9 mouse cellular contexts compared by ENCODE assay signal in the genomic region with DNA sequence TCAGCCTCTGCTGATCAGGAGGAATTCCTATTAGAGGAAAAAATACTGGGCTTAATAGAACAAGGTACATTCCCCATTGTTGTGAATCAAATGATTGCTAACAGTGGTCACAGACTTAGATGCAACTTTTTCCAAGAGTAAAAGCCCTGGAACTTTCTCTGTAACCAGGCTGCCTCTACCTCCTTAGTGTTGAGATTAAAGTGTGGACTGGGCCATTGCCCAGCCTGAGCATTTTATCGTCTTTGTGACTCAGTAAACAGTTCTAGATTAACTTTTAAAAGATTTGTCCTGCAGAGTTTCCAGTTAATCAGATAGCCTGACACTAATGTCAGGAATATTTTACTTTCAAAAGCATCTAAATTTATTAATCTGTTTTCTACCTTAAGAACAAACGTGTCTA. TPM values are rescaled to one million over a fixed set of nuclear protein-coding genes. Genes with fewer than 3 reads are reported as not detected.
DNase-seq lines count a peak whose midpoint lies in the region; ATAC-seq and TF ChIP-seq lines count a peak whose summit lies in the region.
"Had no signal": no experiment of that assay in that cellular context is flagged by ENCODE, and none has a peak within 500 bp of the region (broad histone marks: within the 10 kb centered on the region; RNA-seq: fewer than 3 reads in every experiment).

No protein-coding gene starts in this region.

- no peak for TF ChIP-seq POLR2A in cerebellum, adult 2 months (IDR thresholded peaks at IDR 0.05; ENCODE audit: borderline replicate concordance, insufficient read depth, low read length)
- TF ChIP-seq POLR2A in limb, embryonic 14.5 days (IDR thresholded peaks at IDR 0.05; ENCODE audit: borderline replicate concordance, extremely low read depth, insufficient read depth, insufficient read length) = no peak

- DNase-seq in cerebellum, adult 2 months = no peak
- DNase-seq in cerebellum, postnatal 36 days = no peak
- no peak for DNase-seq in limb, embryonic 14.5 days (ENCODE audit: low spot score)
- no peak for DNase-seq in urinary bladder, adult 18-20 months (ENCODE audit: low spot score in 2 of 2)
- no peak for DNase-seq in gastrocnemius, postnatal 4 days (ENCODE audit: low spot score in 2 of 2)
- DNase-seq: layer of hippocampus, adult 9-11 months had no signal

- H3K4me1 ChIP-seq in cerebellum, adult 2 months (ENCODE audit: control insufficient read depth, insufficient read depth, low read length) = no peaks in the 10 kb centered on the region
- H3K4me1 ChIP-seq in megakaryocyte, embryonic 14.5 days = peaks cover 22% of the 10 kb centered on the region
- peaks cover 10% of the 10 kb centered on the region for H3K4me1 ChIP-seq in limb, embryonic 14.5 days (ENCODE audit: control insufficient read depth, insufficient read depth, low read length)
- peaks cover 5% of the 10 kb centered on the region for H3K4me1 ChIP-seq in stomach, embryonic 16.5 days (ENCODE audit: control insufficient read depth, insufficient read depth, low read length)

- H3K4me3 ChIP-seq in cerebellum, adult 2 months (replicated peaks; ENCODE audit: insufficient read depth, low read depth, low read length) = peak overlapping the region; percentile 81
- peak overlapping the region; percentile 97 for H3K4me3 ChIP-seq in megakaryocyte, embryonic 14.5 days (replicated peaks)
- peak overlapping the region; percentile 81 for H3K4me3 ChIP-seq in limb, embryonic 14.5 days (replicated peaks; ENCODE audit: low read length)
- H3K4me3 ChIP-seq in stomach, embryonic 16.5 days (replicated peaks; ENCODE audit: low read length) = peak overlapping the region; percentile 87

- peak overlapping the region; percentile 60 for H3K4me2 ChIP-seq in limb, embryonic 14.5 days (replicated peaks; ENCODE audit: low read depth, low read length, severe bottlenecking)
- H3K4me2 ChIP-seq in stomach, embryonic 16.5 days (ENCODE audit: low read depth, low read length) = peak overlapping the region; percentile 69

- H3K27ac ChIP-seq in cerebellum, adult 2 months (ENCODE audit: insufficient read depth, low read length) = no peak overlapping the region
- peak overlapping the region; percentile 81; the same call in 1 of the 2 replicates for H3K27ac ChIP-seq in limb, embryonic 14.5 days (replicated peaks; ENCODE audit: low read depth, low read length)
- no peak overlapping the region; the same call in 1 of the 2 replicates for H3K27ac ChIP-seq in stomach, embryonic 16.5 days (ENCODE audit: low read length)

- TF ChIP-seq CTCF in cerebellum, adult 2 months (IDR thresholded peaks at IDR 0.05; ENCODE audit: borderline replicate concordance, insufficient read depth, low read depth, low read length) = no peak

- no peak for ATAC-seq in megakaryocyte, adult 5-6 weeks (ENCODE audit: poor library complexity, severe bottlenecking)
- no peak for ATAC-seq in limb, embryonic 14.5 days (ENCODE audit: low FRiP score, low read depth)
- ATAC-seq in stomach, embryonic 16.5 days (ENCODE audit: insufficient read depth, low FRiP score) = no peak

- WGBS in cerebellum, adult 2 months = 24% methylated on average over 2 of the region's 2 CpGs
- 20% methylated on average over 2 of the region's 2 CpGs for WGBS in limb, embryonic 14.5 days
- 8% methylated on average over 2 of the region's 2 CpGs for WGBS in stomach, embryonic 16.5 days

- no peaks in the 10 kb centered on the region for H3K27me3 ChIP-seq in cerebellum, adult 2 months (ENCODE audit: control insufficient read depth, insufficient read depth, low read length)
- no peaks in the 10 kb centered on the region for H3K27me3 ChIP-seq in megakaryocyte, embryonic 14.5 days (replicated peaks)
- H3K27me3 ChIP-seq in limb, embryonic 14.5 days (ENCODE audit: control insufficient read depth, insufficient read depth, low read length) = no peaks in the 10 kb centered on the region
- H3K27me3 ChIP-seq in stomach, embryonic 16.5 days (ENCODE audit: control insufficient read depth, insufficient read depth, low read length) = no peaks in the 10 kb centered on the region

- peak overlapping the region; percentile 94 for H3K9ac ChIP-seq in limb, embryonic 14.5 days (ENCODE audit: low read depth, low read length, severe bottlenecking)
- H3K9ac ChIP-seq in stomach, embryonic 16.5 days (ENCODE audit: low read length) = peak overlapping the region; percentile 97

- peaks cover 40% of the 10 kb centered on the region for H3K36me3 ChIP-seq in megakaryocyte, embryonic 14.5 days (replicated peaks; ENCODE audit: low read length)
- H3K36me3 ChIP-seq in limb, embryonic 14.5 days (ENCODE audit: control insufficient read depth, insufficient read depth, low read length) = peaks cover 39% of the 10 kb centered on the region
- H3K36me3 ChIP-seq in stomach, embryonic 16.5 days (ENCODE audit: control insufficient read depth, insufficient read depth, low read length) = peaks cover 22% of the 10 kb centered on the region

- H3K9me3 ChIP-seq in megakaryocyte, embryonic 14.5 days = no peaks in the 10 kb centered on the region
- H3K9me3 ChIP-seq in limb, embryonic 14.5 days (ENCODE audit: control insufficient read depth, low read length) = no peaks in the 10 kb centered on the region
- H3K9me3 ChIP-seq in stomach, embryonic 16.5 days (replicated peaks; ENCODE audit: control insufficient read depth, low read length) = no peaks in the 10 kb centered on the region

RNA-seq across cellular contexts. Expression of gene Clhc1, which starts 1.0 kb away (rescaled TPM):
- polyA plus RNA-seq in cerebellum, adult 2 months (2012; rRNA removed) = 0.07 and 0.25 TPM in 2 replicates
- polyA plus RNA-seq in megakaryocyte, embryonic 14.5 days (2012; ENCODE audit: insufficient read depth, low replicate concordance) = not detected in 2 replicates
- 0.41 and 0.49 TPM in 2 replicates for total RNA-seq in megakaryocyte, adult 5-6 weeks (2015)
- 0.04 TPM in 1 of 2 replicates, not detected in the other for total RNA-seq in megakaryocyte, adult 5-6 weeks (2017)
- 0.08 and 0.25 TPM in 2 replicates for polyA plus RNA-seq in limb, embryonic 14.5 days (2012; rRNA removed)
- 0.22 TPM in 1 of 2 replicates, not detected in the other for polyA plus RNA-seq in limb, embryonic 14.5 days (2014; fragmentation: Nextera tagmentation; extraction: Ambion mirVana)
- polyA plus RNA-seq in stomach, embryonic 16.5 days (2015; fragmentation: Nextera tagmentation; extraction: Ambion mirVana) = 0.14 and 0.28 TPM in 2 replicates
- under 1 TPM; 0.17 to 0.26 TPM for total RNA-seq in gastrocnemius, postnatal 4 days (2021)

RNA-seq across cellular contexts. Expression of gene Rps27a, which starts 1.1 kb away (rescaled TPM):
- 491 and 545 TPM in 2 replicates for polyA plus RNA-seq in cerebellum, adult 2 months (2012; rRNA removed)
- 9.5 and 110 TPM in 2 replicates for polyA plus RNA-seq in megakaryocyte, embryonic 14.5 days (2012; ENCODE audit: insufficient read depth, low replicate concordance)
- total RNA-seq in megakaryocyte, adult 5-6 weeks (2015) = 1,480 and 1,646 TPM in 2 replicates
- 732 and 809 TPM in 2 replicates for total RNA-seq in megakaryocyte, adult 5-6 weeks (2017)
- polyA plus RNA-seq in limb, embryonic 14.5 days (2012; rRNA removed) = 1,052 and 1,847 TPM in 2 replicates
- polyA plus RNA-seq in limb, embryonic 14.5 days (2014; fragmentation: Nextera tagmentation; extraction: Ambion mirVana) = 1,449 and 1,511 TPM in 2 replicates
- 776 and 999 TPM in 2 replicates for polyA plus RNA-seq in stomach, embryonic 16.5 days (2015; fragmentation: Nextera tagmentation; extraction: Ambion mirVana)
- 1,000 to 10,000 TPM; 1,011 to 1,106 TPM for total RNA-seq in gastrocnemius, postnatal 4 days (2021)

RNA-seq across cellular contexts. Expression of gene Mtif2, which starts 20.6 kb away (rescaled TPM):
- polyA plus RNA-seq in cerebellum, adult 2 months (2012; rRNA removed) = 24.5 and 28.2 TPM in 2 replicates
- 2.6 TPM in 1 of 2 replicates, not detected in the other for polyA plus RNA-seq in megakaryocyte, embryonic 14.5 days (2012; ENCODE audit: insufficient read depth, low replicate concordance)
- total RNA-seq in megakaryocyte, adult 5-6 weeks (2015) = 11.4 and 14.3 TPM in 2 replicates
- 35.4 and 35.9 TPM in 2 replicates for total RNA-seq in megakaryocyte, adult 5-6 weeks (2017)
- 21.1 and 26.5 TPM in 2 replicates for polyA plus RNA-seq in limb, embryonic 14.5 days (2012; rRNA removed)
- polyA plus RNA-seq in limb, embryonic 14.5 days (2014; fragmentation: Nextera tagmentation; extraction: Ambion mirVana) = 31.2 and 34.9 TPM in 2 replicates
- polyA plus RNA-seq in stomach, embryonic 16.5 days (2015; fragmentation: Nextera tagmentation; extraction: Ambion mirVana) = 35.7 and 41.5 TPM in 2 replicates
- 10 to 100 TPM; 23.8 to 30.8 TPM for total RNA-seq in gastrocnemius, postnatal 4 days (2021)

RNA-seq across cellular contexts. Expression of gene Prorsd1, which starts 31.9 kb away (rescaled TPM):
- 6.2 and 6.3 TPM in 2 replicates for polyA plus RNA-seq in cerebellum, adult 2 months (2012; rRNA removed)
- 7.7 TPM in 1 of 2 replicates, not detected in the other for polyA plus RNA-seq in megakaryocyte, embryonic 14.5 days (2012; ENCODE audit: insufficient read depth, low replicate concordance)
- 27.6 and 32.4 TPM in 2 replicates for total RNA-seq in megakaryocyte, adult 5-6 weeks (2015)
- 33.0 and 40.1 TPM in 2 replicates for total RNA-seq in megakaryocyte, adult 5-6 weeks (2017)
- polyA plus RNA-seq in limb, embryonic 14.5 days (2012; rRNA removed) = 9.8 and 15.8 TPM in 2 replicates
- 32.9 and 38.0 TPM in 2 replicates for polyA plus RNA-seq in limb, embryonic 14.5 days (2014; fragmentation: Nextera tagmentation; extraction: Ambion mirVana)
- polyA plus RNA-seq in stomach, embryonic 16.5 days (2015; fragmentation: Nextera tagmentation; extraction: Ambion mirVana) = 27.6 and 32.2 TPM in 2 replicates
- 10 to 100 TPM; 18.2 to 22.6 TPM for total RNA-seq in gastrocnemius, postnatal 4 days (2021)
